12 mouse cellular contexts compared by ENCODE assay signal in genomic region chr7:134663241-134663640, GRCm38 (mm10). TPM values are rescaled to one million over a fixed set of nuclear protein-coding genes. Genes with fewer than 3 reads are reported as not detected.
DNase-seq lines count a peak whose midpoint lies in the region; ATAC-seq and TF ChIP-seq lines count a peak whose summit lies in the region.
"Had no signal": no experiment of that assay in that cellular context is flagged by ENCODE, and none has a peak within 500 bp of the region (broad histone marks: within the 10 kb centered on the region; RNA-seq: fewer than 3 reads in every experiment).

No protein-coding gene starts in this region.

- no peak for TF ChIP-seq EP300 in stomach, postnatal 0 days (optimal IDR thresholded peaks at IDR 0.05)

- peak; percentile 41 for DNase-seq in kidney, postnatal 0 days (ENCODE audit: low spot score)
- DNase-seq in kidney, adult 18-20 months = no peak
- no peak for DNase-seq in stomach, postnatal 0 days (ENCODE audit: low spot score)
- DNase-seq in intestine, embryonic 14.5 days (ENCODE audit: low spot score) = no peak
- DNase-seq in yolk sac, embryonic 10.5 days (ENCODE audit: low spot score) = peak; percentile 49
- no peak for DNase-seq in thymus, postnatal 25 days
- no peak for DNase-seq in heart, postnatal 25 days (ENCODE audit: low spot score)
- DNase-seq: cerebellum, adult 2 months; lung, adult 2 months had no signal

- no peaks in the 10 kb centered on the region; the same call in 1 of the 2 replicates for H3K4me1 ChIP-seq in kidney, postnatal 0 days (replicated peaks; ENCODE audit: insufficient read depth, low read length)
- H3K4me1 ChIP-seq in stomach, embryonic 14.5 days (ENCODE audit: control insufficient read depth, insufficient read depth, low read length) = no peaks in the 10 kb centered on the region
- H3K4me1 ChIP-seq in stomach, postnatal 0 days (replicated peaks; ENCODE audit: control insufficient read depth, insufficient read depth) = no peaks in the 10 kb centered on the region
- no peaks in the 10 kb centered on the region for H3K4me1 ChIP-seq in intestine, embryonic 14.5 days (replicated peaks; ENCODE audit: control insufficient read depth, insufficient read depth, low read length)
- H3K4me1 ChIP-seq: heart, embryonic 10.5 days; hindbrain, embryonic 12.5 days had no signal

- no peak overlapping the region for H3K4me3 ChIP-seq in kidney, postnatal 0 days (replicated peaks; ENCODE audit: low read depth, low read length)
- H3K4me3 ChIP-seq in stomach, embryonic 14.5 days (ENCODE audit: low read depth, low read length) = no peak overlapping the region
- H3K4me3 ChIP-seq in stomach, postnatal 0 days (ENCODE audit: low read depth, low read length) = no peak overlapping the region
- no peak overlapping the region for H3K4me3 ChIP-seq in intestine, embryonic 14.5 days (ENCODE audit: low read depth, low read length)
- H3K4me3 ChIP-seq: heart, embryonic 10.5 days; hindbrain, embryonic 12.5 days had no signal

- no peak for TF ChIP-seq CTCF in kidney, postnatal 0 days (IDR thresholded peaks at IDR 0.05; ENCODE audit: low read depth)
- no peak for TF ChIP-seq CTCF in stomach, postnatal 0 days (IDR thresholded peaks at IDR 0.05; ENCODE audit: low read depth)

- WGBS in kidney, postnatal 0 days = 24% methylated on average over 2 of the region's 2 CpGs
- 16% methylated on average over 2 of the region's 2 CpGs for WGBS in stomach, embryonic 14.5 days
- 6% methylated on average over 2 of the region's 2 CpGs for WGBS in stomach, postnatal 0 days
- 2% methylated on average over 2 of the region's 2 CpGs for WGBS in intestine, embryonic 14.5 days

- no peaks in the 10 kb centered on the region for H3K9me3 ChIP-seq in kidney, postnatal 0 days (replicated peaks; ENCODE audit: low read length)
- no peaks in the 10 kb centered on the region for H3K9me3 ChIP-seq in stomach, embryonic 14.5 days (ENCODE audit: control insufficient read depth, low read depth, low read length)
- 0 out of 2 replicates have a peak, but pooled peaks cover 2% of the 10 kb centered on the region for H3K9me3 ChIP-seq in stomach, postnatal 0 days (ENCODE audit: control insufficient read depth, low read length)
- H3K9me3 ChIP-seq in intestine, embryonic 14.5 days (ENCODE audit: control insufficient read depth, low read length) = 0 out of 2 replicates have a peak, but pooled peaks cover 2% of the 10 kb centered on the region

- intact Hi-C loops in heart, postnatal 25 days (cut with DNase I) = no loop called here

- no peak for ATAC-seq in kidney, postnatal 0 days (replicated peaks; ENCODE audit: low FRiP score, low read depth)
- ATAC-seq in stomach, embryonic 14.5 days (ENCODE audit: insufficient number of reproducible peaks, insufficient read depth, low FRiP score, low read depth) = peak; percentile 56; the same call in 1 of the 2 replicates
- ATAC-seq in stomach, postnatal 0 days (ENCODE audit: low FRiP score, low TSS enrichment) = no peak
- ATAC-seq in intestine, embryonic 14.5 days (replicated peaks; ENCODE audit: low FRiP score, low TSS enrichment, low read depth) = peak; percentile 75

- H3K27me3 ChIP-seq in kidney, postnatal 0 days (ENCODE audit: insufficient read depth, low read length) = no peaks in the 10 kb centered on the region
- no peaks in the 10 kb centered on the region for H3K27me3 ChIP-seq in stomach, embryonic 14.5 days (ENCODE audit: control insufficient read depth, insufficient read depth, low read length)
- no peaks in the 10 kb centered on the region for H3K27me3 ChIP-seq in stomach, postnatal 0 days (ENCODE audit: control insufficient read depth, insufficient read depth, low read length)
- H3K27me3 ChIP-seq in intestine, embryonic 14.5 days (replicated peaks; ENCODE audit: control insufficient read depth, insufficient read depth, low read length) = no peaks in the 10 kb centered on the region
- H3K27me3 ChIP-seq: hindbrain, embryonic 12.5 days had no signal

- H3K36me3 ChIP-seq in kidney, postnatal 0 days (ENCODE audit: insufficient read depth, low read length) = no peaks in the 10 kb centered on the region
- H3K36me3 ChIP-seq in stomach, embryonic 14.5 days (ENCODE audit: control insufficient read depth, insufficient read depth, low read length) = no peaks in the 10 kb centered on the region
- no peaks in the 10 kb centered on the region for H3K36me3 ChIP-seq in stomach, postnatal 0 days (ENCODE audit: control insufficient read depth, insufficient read depth, low read length)
- no peaks in the 10 kb centered on the region for H3K36me3 ChIP-seq in intestine, embryonic 14.5 days (ENCODE audit: control insufficient read depth, insufficient read depth, low read length)
- H3K36me3 ChIP-seq: hindbrain, embryonic 12.5 days had no signal

- H3K9ac ChIP-seq in kidney, postnatal 0 days (ENCODE audit: low read depth, low read length) = no peak overlapping the region
- H3K9ac ChIP-seq in stomach, embryonic 14.5 days (replicated peaks; ENCODE audit: low read depth, low read length) = no peak overlapping the region
- no peak overlapping the region for H3K9ac ChIP-seq in stomach, postnatal 0 days (ENCODE audit: low read length)
- no peak overlapping the region for H3K9ac ChIP-seq in intestine, embryonic 14.5 days (ENCODE audit: low read length)
- H3K9ac ChIP-seq: hindbrain, embryonic 12.5 days had no signal

- H3K4me2 ChIP-seq in kidney, postnatal 0 days (ENCODE audit: low read length) = no peak overlapping the region
- H3K4me2 ChIP-seq in stomach, embryonic 14.5 days (replicated peaks; ENCODE audit: low read depth, low read length) = no peak overlapping the region
- no peak overlapping the region for H3K4me2 ChIP-seq in stomach, postnatal 0 days (replicated peaks; ENCODE audit: low read depth)
- H3K4me2 ChIP-seq in intestine, embryonic 14.5 days (ENCODE audit: low read length) = no peak overlapping the region
- H3K4me2 ChIP-seq: hindbrain, embryonic 12.5 days had no signal

- H3K27ac ChIP-seq in kidney, postnatal 0 days = no peak overlapping the region
- no peak overlapping the region for H3K27ac ChIP-seq in stomach, embryonic 14.5 days (ENCODE audit: low read length)
- no peak overlapping the region for H3K27ac ChIP-seq in stomach, postnatal 0 days (replicated peaks)
- H3K27ac ChIP-seq in intestine, embryonic 14.5 days (ENCODE audit: low read depth) = no peak overlapping the region
- H3K27ac ChIP-seq: heart, embryonic 10.5 days; hindbrain, embryonic 12.5 days had no signal

RNA-seq across cellular contexts. Expression of gene Dock1, which starts 7.2 kb away (rescaled TPM):
- polyA plus RNA-seq in kidney, postnatal 0 days (2015; fragmentation: Nextera tagmentation; extraction: Ambion mirVana) = 23.9 and 27.6 TPM in 2 replicates
- polyA plus RNA-seq in stomach, embryonic 14.5 days (2014; fragmentation: Nextera tagmentation; extraction: Ambion mirVana) = 48.4 and 48.6 TPM in 2 replicates
- polyA plus RNA-seq in stomach, postnatal 0 days (2015; fragmentation: Nextera tagmentation; extraction: Ambion mirVana) = 8.5 TPM in 2 replicates
- 37.9 and 41.4 TPM in 2 replicates for polyA plus RNA-seq in intestine, embryonic 14.5 days (2014; fragmentation: Nextera tagmentation; extraction: Ambion mirVana)
- total RNA-seq in heart, postnatal 25 days (2021) = 10 to 100 TPM; 23.7 to 27.7 TPM

Comparison
In these comparisons a context has a peak if more than half of its experiments do, and no peak if none do; other contexts are left out.
1. ATAC-seq: peak in stomach, embryonic 14.5 days (single experiment) and intestine, embryonic 14.5 days (single experiment); none in kidney, postnatal 0 days (single experiment) and stomach, postnatal 0 days (single experiment).
2. DNase-seq: peak in kidney, postnatal 0 days (single experiment) and yolk sac, embryonic 10.5 days (single experiment); none in kidney, adult 18-20 months (single experiment), stomach, postnatal 0 days (single experiment), intestine, embryonic 14.5 days (single experiment), thymus, postnatal 25 days (single experiment) and heart, postnatal 25 days (single experiment).